Mouse (Mus musculus): ENCODE measurements around the gene Gfod2.

Gene Gfod2

GRCm38 (mm10) chr8:105757796-105758276 lies 628 bp downstream of the Gfod2 start:
- no peak for DNase-seq (ENCODE audit: inconsistent ontology term)

DNA sequence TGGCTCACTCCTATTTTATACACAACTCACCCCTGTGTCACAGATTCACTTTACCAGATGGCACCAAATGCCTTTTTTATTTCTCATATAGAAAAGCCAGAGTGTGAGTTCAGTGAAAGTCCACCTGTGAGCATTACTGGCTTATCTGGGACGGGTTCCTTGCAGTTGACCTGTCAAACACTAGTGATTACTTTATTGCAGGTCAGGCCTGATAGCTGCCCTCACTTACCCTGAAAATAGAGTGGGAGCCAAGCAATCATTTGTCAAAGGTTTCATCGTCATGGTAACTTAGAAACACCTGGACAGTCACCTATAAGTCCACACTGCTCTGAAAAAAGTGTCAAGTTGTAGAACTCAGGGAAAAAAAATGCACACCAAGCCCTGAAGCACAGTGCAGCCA lies 3.8 kb downstream of the Gfod2 start:
- no peak for DNase-seq (ENCODE audit: inconsistent ontology term)

DNA sequence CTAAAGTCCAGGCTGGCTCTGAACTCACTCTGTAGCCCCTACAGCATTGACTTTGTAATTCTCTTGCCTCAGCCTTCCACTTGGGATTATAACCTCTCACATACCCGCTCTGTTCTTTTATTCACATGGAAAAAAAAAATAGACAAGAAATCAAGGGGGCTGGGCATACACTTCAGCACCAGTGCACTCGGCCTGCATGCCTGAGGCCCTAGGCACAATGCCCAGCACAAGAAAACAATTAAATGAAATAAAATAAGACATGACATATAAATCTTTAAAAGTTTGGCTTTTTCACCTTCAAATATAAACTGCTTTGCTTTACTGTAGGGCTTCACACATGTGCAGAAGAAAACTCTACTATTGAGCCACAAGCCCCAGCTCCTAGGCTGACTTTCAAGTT lies 4.5 kb downstream of the Gfod2 start:
- no peak for DNase-seq (ENCODE audit: inconsistent ontology term)

- DNase-seq (ENCODE audit: inconsistent ontology term) = peak; percentile 96
Observed at GRCm38 (mm10) chr8:105750606-105751005, 7.9 kb downstream of the Gfod2 start.

- no peak for DNase-seq (ENCODE audit: inconsistent ontology term)
Observed at GRCm38 (mm10) chr8:105743301-105743700, 15.2 kb downstream of the Gfod2 start.

DNA sequence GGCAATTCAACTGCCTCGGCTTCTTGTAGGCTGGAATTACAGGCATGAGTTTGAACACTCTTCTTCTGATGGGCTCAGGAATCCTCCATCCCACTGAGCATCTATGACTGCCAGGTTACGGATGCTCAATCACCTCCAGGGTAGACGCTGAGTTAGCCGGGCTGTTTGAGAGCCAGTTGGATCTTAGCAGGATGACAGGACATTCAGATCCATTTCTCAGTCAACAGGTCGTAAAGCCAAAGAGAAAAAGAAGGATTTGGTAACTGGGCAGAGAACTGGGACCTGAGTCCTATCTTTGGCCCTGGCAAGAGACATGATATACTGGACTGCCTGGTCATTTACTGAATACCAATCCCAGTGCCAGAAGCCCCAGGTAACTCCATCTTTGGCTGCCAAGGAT lies 19.2 kb downstream of the Gfod2 start:
- DNase-seq (ENCODE audit: inconsistent ontology term) = no peak

- DNase-seq (ENCODE audit: inconsistent ontology term) = no peak
Observed at GRCm38 (mm10) chr8:105732186-105732585, 26.3 kb downstream of the Gfod2 start.

- no peak for DNase-seq (ENCODE audit: inconsistent ontology term)
Observed at GRCm38 (mm10) chr8:105727397-105728124, 30.9 kb downstream of the Gfod2 start.

GRCm38 (mm10) chr8:105725726-105726125 lies 32.7 kb downstream of the Gfod2 start:
- no peak for DNase-seq (ENCODE audit: inconsistent ontology term)

- DNase-seq (ENCODE audit: inconsistent ontology term) = no peak
Observed at GRCm38 (mm10) chr8:105722861-105723260, 35.6 kb downstream of the Gfod2 start.

DNA sequence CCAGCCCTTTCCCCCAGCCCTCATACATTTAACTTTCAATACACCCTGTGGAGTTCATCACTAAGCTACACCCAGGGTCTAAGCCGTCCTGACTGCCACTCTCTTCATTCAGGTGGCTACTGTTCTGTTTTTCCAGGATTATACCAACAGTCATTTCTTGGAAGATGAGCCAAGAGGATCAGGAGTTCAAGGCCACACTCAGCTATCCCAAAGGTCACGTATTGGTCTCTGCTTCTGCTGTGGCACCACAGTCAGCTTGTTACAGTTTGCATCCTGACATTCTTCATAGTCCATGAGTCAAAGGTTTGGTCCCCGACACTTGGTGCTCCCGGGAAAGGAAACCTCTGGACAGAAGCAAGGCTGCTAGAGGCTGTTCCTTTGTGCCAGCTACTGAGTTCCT lies 38.8 kb downstream of the Gfod2 start:
- no peak for DNase-seq (ENCODE audit: inconsistent ontology term)

GRCm38 (mm10) chr8:105716302-105716945 lies 42.0 kb downstream of the Gfod2 start:
- no peak for DNase-seq (ENCODE audit: inconsistent ontology term)

DNA sequence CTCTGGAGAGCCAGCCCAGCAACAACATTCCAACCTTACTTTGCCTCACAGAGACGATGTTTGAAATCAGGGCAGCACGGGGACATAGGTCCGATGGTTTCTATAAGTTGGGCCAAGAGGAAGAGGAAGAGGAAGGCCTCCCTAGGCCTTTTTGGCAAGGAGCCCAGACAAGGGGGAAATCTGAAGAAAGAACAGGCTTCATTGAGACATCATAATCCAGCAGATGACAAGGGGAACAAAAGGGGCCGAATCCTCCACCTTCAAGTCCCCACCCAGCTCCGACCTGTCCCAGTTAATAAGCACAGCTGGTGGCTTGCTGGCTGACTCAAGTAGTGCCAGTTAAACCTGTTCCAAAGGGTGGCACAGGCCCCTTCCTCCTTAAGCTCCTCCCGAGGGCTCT lies 43.4 kb downstream of the Gfod2 start:
- no peak for DNase-seq (ENCODE audit: inconsistent ontology term)

GRCm38 (mm10) chr8:105714139-105714538 lies 44.3 kb downstream of the Gfod2 start:
- DNase-seq (ENCODE audit: inconsistent ontology term) = peak; percentile 77

GRCm38 (mm10) chr8:105712286-105712685 lies 46.2 kb downstream of the Gfod2 start:
- no peak for DNase-seq (ENCODE audit: inconsistent ontology term)

DNA sequence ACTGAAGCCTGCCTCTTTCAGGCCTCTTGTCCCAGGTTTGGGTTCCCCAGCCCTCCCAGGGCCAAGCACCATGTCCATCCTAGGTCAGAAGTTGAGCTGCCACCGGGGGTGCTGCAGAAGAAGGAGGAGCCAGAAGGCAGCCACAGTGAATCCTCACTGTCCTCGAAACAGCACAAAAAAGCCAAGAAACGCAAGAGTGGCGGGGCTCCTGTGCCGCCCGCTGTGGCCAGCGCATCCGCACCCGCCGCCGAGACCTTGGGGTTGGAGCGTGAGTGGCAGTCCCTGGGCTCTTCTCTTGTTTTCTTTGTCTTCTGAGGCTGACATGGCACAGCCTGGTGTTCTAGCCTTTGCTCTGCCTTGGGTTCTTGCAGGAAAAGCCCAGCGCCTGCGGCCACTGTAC lies 49.1 kb downstream of the Gfod2 start:
- no peak for DNase-seq (ENCODE audit: inconsistent ontology term)

GRCm38 (mm10) chr8:105708675-105709074 lies 49.8 kb downstream of the Gfod2 start:
- no peak for DNase-seq (ENCODE audit: inconsistent ontology term)

DNA sequence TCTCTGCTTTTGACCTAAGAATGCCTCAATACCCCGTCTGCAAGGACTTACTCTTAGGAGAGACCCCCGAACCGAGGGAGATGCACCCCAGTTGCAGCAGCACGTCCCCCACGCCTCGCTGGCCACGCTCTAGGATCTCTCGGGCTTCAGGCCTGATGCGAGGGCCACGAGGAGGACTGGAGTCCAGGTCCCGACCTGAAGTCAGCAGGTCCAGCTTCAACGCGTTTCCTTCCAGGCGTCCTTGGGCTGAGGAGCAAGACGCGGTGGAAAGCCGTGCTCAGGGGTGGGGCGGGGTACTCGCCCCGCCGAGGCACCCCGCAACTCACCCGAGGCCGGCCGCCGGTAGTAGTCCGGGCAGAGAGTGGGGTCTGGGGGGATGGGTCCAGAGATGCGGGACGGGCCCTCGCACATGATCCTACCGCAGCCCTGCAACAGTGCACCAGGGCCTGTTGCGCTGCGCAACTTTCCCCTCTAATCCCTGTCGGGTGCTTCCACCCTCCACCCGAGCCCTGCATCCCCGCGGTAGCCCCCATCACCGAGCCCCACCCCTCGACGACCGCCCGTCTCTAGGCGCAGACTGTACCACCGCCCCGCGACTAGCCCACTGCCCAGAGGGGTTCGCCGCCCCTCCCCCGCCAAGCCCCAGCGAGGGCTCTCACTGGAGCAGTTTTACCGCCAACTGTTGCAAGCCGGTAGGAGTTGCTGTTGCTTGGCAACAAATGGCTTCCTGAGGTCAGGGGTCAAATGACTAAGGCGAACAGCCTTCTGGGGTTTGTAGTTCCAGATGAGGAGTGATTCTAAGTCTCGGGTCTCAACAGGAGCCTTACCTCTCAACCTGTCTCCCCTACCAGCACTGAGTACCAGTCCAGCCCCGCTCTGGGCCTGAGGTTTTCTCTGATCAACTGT lies 50.7 kb downstream of the Gfod2 start, which contains the start of the genes 4933405L10Rik and Enkd1:
Gene 4933405L10Rik (plus strand): TSS at position 158 of the 906 bp plus-strand sequence.
Gene Enkd1 (minus strand): TSS at position 713 of the 906 bp plus-strand sequence.
- peak; percentile 74 for DNase-seq (ENCODE audit: inconsistent ontology term)

DNA sequence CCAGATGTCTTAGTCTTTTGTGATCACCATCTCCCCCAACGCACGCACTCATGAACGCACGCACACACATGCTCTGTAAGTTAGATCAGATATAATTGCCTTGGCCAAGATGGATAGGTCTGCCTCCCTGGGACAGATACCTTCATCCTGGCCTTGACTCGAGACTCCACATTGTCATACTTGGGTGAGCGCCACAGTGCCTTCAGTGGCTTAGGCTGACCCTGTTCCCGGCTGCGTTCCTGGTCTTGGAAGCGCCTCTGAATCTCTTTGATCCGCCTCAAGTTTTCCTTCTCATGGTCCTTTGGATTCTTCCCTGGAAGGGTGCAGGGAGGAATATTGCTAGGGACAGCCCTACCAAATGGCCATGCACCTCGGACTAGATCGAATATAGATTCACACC lies 52.0 kb downstream of the Gfod2 start:
- no peak for DNase-seq (ENCODE audit: inconsistent ontology term)

DNA sequence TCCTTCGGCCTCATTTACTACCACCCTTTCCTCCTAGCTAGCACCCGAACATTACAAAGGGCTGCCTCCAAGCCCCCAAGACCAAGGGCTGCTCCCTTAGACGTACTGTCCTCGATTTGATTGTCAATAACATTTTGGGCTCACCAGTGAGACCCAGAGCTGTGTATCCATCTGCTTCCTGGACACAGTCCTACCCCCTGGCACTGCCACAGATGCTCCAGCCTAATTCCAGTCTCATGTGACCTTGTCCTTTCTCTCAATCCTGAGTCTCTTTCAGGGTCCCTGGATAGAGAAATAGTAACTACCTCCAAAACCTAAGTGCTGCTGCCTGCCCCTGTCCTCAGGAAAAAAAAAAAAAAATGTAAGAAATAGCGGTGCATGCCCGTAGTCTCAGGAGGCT lies 53.5 kb downstream of the Gfod2 start:
- DNase-seq (ENCODE audit: inconsistent ontology term) = no peak

- DNase-seq (ENCODE audit: inconsistent ontology term) = no peak
Observed at GRCm38 (mm10) chr8:105704146-105704812, 54.2 kb downstream of the Gfod2 start.
